Mouse (Mus musculus) thymus, adult 2 months (tissue): ENCODE results near the gene Ptprg.

Experiments
- CTCF ChIP-seq: fragments of 200-500 bp; IDR thresholded peaks from 2 replicates; pipeline ENCODE4 v1.5.1; 2012; ENCODE audit warnings: mild to moderate bottlenecking, control low read depth, low read length, moderate library complexity, borderline replicate concordance; ENCODE audit not compliant: control insufficient read depth, poor library complexity, insufficient read depth; ENCODE audit errors: extremely low read depth
- POLR2A ChIP-seq: fragments of 200-500 bp; IDR thresholded peaks from 2 replicates; pipeline ENCODE4 v1.6.1; 2012; ENCODE audit warnings: mild to moderate bottlenecking, low read length, control low read depth, moderate library complexity; ENCODE audit not compliant: control insufficient read depth, poor library complexity, insufficient read depth; ENCODE audit errors: extremely low read depth

- no peak for TF ChIP-seq CTCF
- no peak for TF ChIP-seq POLR2A
These were observed 37.1 kb downstream of the Ptprg start for GRCm38 (mm10) chr14:11590387-11590786.
